Mouse (Mus musculus): ENCODE results near the gene Calcb.

DNA sequence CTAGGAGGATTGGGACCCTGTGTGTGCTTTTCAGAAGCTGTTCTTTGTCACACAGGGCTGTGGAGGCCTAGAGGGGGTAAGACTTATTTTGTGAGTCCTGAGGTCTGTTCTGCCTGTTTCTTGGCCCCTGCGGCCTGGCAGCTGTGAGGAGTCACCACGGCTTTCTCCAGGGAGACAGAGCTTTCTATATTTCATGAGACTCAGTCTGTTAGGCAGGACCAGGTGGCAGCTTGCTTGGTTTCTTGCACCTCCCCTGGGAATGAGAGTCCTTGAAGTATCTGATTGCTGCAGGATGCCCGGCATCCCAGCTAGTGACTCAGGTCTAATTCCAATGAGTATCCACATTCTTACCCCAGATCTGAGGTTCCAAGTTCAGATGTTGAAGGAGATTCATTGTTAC, 46.8 kb downstream of the Calcb start:
- TF ChIP-seq POLR2A (IDR thresholded peaks at IDR 0.05; ENCODE audit: insufficient read depth, low read depth, low read length) (no peak), CTCF (IDR thresholded peaks at IDR 0.05; ENCODE audit: insufficient read depth, low read depth, low read length) (no peak)
